Mouse (Mus musculus): ENCODE results near the gene Ctcfl. TPM values are rescaled to one million over a fixed set of nuclear protein-coding genes. Genes with fewer than 3 reads are reported as not detected.

Ctcfl gene
- polyA plus RNA-seq (2014; fragmentation: Illumina TruSeq; extraction: RNeasy Lipid Tissue Mini Kit (QIAGEN cat#74804); ENCODE audit: low read depth, low replicate concordance), result 0.32 TPM

DNA sequence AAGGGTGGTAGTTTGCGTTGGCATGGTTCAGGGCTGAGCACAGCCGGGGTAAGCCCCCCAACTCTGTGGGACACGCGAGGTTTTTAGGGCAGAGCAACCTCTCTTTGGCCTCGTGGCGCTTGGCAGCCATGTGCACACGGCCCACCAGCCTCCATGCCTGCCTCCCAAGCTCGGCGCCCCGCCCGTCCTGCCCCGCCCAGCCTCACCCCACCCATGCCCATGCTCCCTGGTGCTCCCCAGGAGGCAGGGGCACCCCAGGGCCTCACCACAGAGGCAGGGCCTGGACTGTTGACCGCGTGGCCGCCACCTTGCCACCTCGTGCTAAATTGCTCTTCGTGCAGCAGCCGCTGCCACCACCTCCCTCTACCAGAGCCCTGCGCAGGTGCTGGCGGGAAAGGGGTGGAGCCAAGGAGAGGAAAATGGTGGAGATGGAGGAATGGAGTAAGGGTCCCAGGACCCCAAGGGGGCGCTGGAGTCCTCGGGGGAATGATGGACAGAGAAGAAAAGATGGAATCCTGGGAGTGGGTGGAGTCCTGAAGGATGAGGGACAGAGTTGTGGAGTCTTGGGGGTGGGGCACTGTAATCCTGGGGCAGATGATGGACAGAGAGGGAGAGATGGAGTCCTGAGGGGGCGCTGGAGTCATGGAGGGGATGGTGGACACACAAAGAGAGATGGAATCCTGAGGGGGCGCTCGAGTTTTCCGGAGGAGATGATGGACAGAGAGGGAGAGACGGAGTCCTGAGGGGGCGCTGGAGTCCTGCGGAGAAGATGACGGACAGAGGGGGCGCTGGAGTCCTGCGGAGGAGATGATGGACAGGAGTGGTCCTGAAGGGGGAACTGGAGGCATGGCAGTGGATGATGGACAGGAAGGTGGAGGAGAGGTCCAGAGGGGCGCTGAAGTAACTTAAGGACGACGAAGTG, at the start of gene Ctcfl:
Gene Ctcfl (minus strand): TSS at position 503 of the 922 bp plus-strand sequence.

DNA sequence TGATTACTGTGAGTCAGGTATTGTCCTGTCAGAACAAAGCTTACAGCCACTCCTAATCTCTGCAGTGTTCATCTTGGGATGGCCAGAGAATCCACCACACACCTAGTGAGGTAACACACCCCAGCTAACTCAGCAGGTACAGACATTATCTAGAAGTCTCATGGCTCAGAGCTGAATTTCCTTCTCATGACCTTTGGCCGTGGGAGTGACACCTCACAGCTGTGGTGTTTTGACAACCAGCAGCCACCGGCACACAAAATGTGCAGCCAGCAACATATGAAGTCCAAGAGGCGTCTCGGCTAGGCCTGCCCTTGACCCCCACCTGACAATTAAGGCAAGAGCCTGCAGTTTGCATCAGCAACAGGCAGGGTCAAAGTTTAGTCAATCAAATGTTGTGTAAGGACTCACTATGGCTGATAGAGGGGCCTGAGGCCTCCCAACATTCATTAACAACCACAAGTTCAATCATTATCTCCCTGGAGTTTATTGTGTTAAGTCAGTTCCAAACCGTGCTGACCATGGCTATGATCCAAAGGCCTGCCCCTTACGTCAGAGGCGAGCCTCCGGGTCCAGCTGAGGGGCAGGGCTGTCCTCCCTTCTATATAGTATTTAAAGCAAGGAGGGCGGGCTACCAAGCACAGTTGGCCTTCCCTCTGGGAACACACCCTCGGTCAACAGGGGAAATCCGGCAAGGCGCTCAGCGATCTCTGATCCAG, 33.3 kb upstream of the Ctcfl start, which contains the start of gene Pck1:
Gene Pck1 (plus strand): TSS at position 613 of the 716 bp plus-strand sequence.

Other genes starting within 250 kb of the Ctcfl start
- 1.3 TPM for gene Bmp7, start 179.2 kb downstream of the Ctcfl start, polyA plus RNA-seq (2014; fragmentation: Illumina TruSeq; extraction: RNeasy Lipid Tissue Mini Kit (QIAGEN cat#74804); ENCODE audit: low read depth, low replicate concordance)
- gene Spo11, start 141.8 kb downstream of the Ctcfl start, polyA plus RNA-seq (2014; fragmentation: Illumina TruSeq; extraction: RNeasy Lipid Tissue Mini Kit (QIAGEN cat#74804); ENCODE audit: low read depth, low replicate concordance), result 0.22 TPM
- 31.1 TPM for gene Rae1, start 119.4 kb downstream of the Ctcfl start, polyA plus RNA-seq (2014; fragmentation: Illumina TruSeq; extraction: RNeasy Lipid Tissue Mini Kit (QIAGEN cat#74804); ENCODE audit: low read depth, low replicate concordance)
- gene Rbm38, start 99.0 kb downstream of the Ctcfl start, polyA plus RNA-seq (2014; fragmentation: Illumina TruSeq; extraction: RNeasy Lipid Tissue Mini Kit (QIAGEN cat#74804); ENCODE audit: low read depth, low replicate concordance), result 0.22 TPM
- gene Pck1, start 33.5 kb upstream of the Ctcfl start, polyA plus RNA-seq (2014; fragmentation: Illumina TruSeq; extraction: RNeasy Lipid Tissue Mini Kit (QIAGEN cat#74804); ENCODE audit: low read depth, low replicate concordance), result 89.0 TPM
- gene Zbp1, start 99.4 kb upstream of the Ctcfl start, polyA plus RNA-seq (2014; fragmentation: Illumina TruSeq; extraction: RNeasy Lipid Tissue Mini Kit (QIAGEN cat#74804); ENCODE audit: low read depth, low replicate concordance), result 14.3 TPM
- gene Pmepa1, start 157.0 kb upstream of the Ctcfl start, polyA plus RNA-seq (2014; fragmentation: Illumina TruSeq; extraction: RNeasy Lipid Tissue Mini Kit (QIAGEN cat#74804); ENCODE audit: low read depth, low replicate concordance), result 14.9 TPM

All from sigmoid colon, adult 10 weeks (tissue).